Mouse (Mus musculus) lung, embryonic 14.5 days (tissue): ENCODE measurements at regions not wholly inside any gene's neighbourhood (a gene's known extent, or its start where the extent isn't known, plus 50 kb on each side); places are given as distances from the start of the nearest gene placed in this dataset.

Source experiments
- ATAC-seq: fragments of 200-750 bp; cut with Nextera tagmentation; 2 replicates; pipeline ENCODE4 v1.8.0; 2017; ENCODE audit warnings: mild to moderate bottlenecking, moderate TSS enrichment, moderate library complexity; ENCODE audit not compliant: insufficient read depth
- DNase-seq: peaks from one replicate; pipeline ENCODE4 v3.0.0-alpha.2; 2015
- H3K27ac ChIP-seq: fragments of 300-500 bp; sonication (generic); 2 replicates; pipeline ENCODE4 v1.5.1; 2014; ENCODE audit warnings: low read depth, mild to moderate bottlenecking, moderate library complexity
- H3K27me3 ChIP-seq: fragments of 300-500 bp; sonication (generic); 2 replicates; pipeline ENCODE4 v1.6.1; 2014; ENCODE audit warnings: low read length, control low read depth; ENCODE audit not compliant: insufficient read depth
- H3K36me3 ChIP-seq: fragments of 300-500 bp; sonication (generic); 2 replicates; pipeline ENCODE4 v1.6.1; 2014; ENCODE audit warnings: control low read depth; ENCODE audit not compliant: insufficient read depth
- H3K4me1 ChIP-seq: fragments of 300-500 bp; sonication (generic); 2 replicates; pipeline ENCODE4 v1.6.1; 2014; ENCODE audit warnings: antibody characterized with exemption, control low read depth; ENCODE audit not compliant: insufficient read depth
- H3K4me2 ChIP-seq: fragments of 300-500 bp; sonication (generic); 2 replicates; pipeline ENCODE4 v1.6.1; 2014; ENCODE audit warnings: mild to moderate bottlenecking
- H3K4me3 ChIP-seq: fragments of 300-500 bp; sonication (generic); 2 replicates; pipeline ENCODE4 v1.5.1; 2014; ENCODE audit warnings: low read depth, low read length
- H3K9ac ChIP-seq: fragments of 300-500 bp; sonication (generic); 2 replicates; pipeline ENCODE4 v1.6.1; 2014
- H3K9me3 ChIP-seq: fragments of 300-500 bp; sonication (generic); 2 replicates; pipeline ENCODE4 v1.6.1; 2016; ENCODE audit warnings: low read depth, low read length, control low read depth
- CTCF ChIP-seq: IDR thresholded peaks from 2 replicates; pipeline ENCODE4 v1.5.1; 2016; ENCODE audit warnings: antibody characterized with exemption, low read depth
- WGBS: fragments of 180-500 bp; shearing (Covaris S2); extraction: QIAGEN DNeasy Blood & Tissue Kit; methylation state at CpG from one replicate; pipeline ENCODE4 v1.1.7; 2014; 5-methylcytosine and 5-hydroxymethylcytosine counted together

DNA sequence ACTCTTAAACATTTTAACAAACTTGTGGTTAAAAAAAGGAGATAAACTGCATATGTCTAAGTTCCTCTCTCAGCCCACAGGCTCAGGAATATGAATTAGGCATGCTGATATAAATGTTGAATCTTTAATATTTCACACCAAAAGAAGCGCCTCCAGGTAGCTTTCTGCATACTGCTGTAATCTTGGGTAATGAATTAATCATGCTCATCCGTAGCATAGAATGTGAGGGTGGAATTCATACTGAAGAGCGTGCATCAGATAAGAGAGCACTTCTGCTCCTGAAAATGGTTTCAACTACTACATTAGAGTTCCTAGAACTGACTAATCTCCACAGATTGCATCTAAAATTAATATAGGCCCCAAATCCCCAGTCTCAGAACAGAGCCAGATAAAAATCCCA, 225.2 kb upstream of the Sash1 start:
- no peak for DNase-seq
- H3K4me1 ChIP-seq, result no peaks in the 10 kb centered on the region
- H3K36me3 ChIP-seq, result no peaks in the 10 kb centered on the region
- ATAC-seq, result no peak
- no peak overlapping the region for H3K4me2 ChIP-seq
- TF ChIP-seq CTCF, result no peak
- no peaks in the 10 kb centered on the region for H3K27me3 ChIP-seq
- 83% methylated on average over 3 of the region's 3 CpGs for WGBS
- no peak overlapping the region for H3K9ac ChIP-seq
- H3K4me3 ChIP-seq, result no peak overlapping the region
- no peaks in the 10 kb centered on the region for H3K9me3 ChIP-seq
- no peak overlapping the region for H3K27ac ChIP-seq

- Histone ChIP-seq H3K9me3 (no peaks in the 10 kb centered on the region), H3K4me2 (no peak overlapping the region), H3K4me1 (no peaks in the 10 kb centered on the region), H3K27ac (no peak overlapping the region), H3K4me3 (no peak overlapping the region), H3K9ac (no peak overlapping the region), H3K36me3 (no peaks in the 10 kb centered on the region), H3K27me3 (no peaks in the 10 kb centered on the region)
- no peak for ATAC-seq
- no peak for TF ChIP-seq CTCF
- DNase-seq, result no peak
- 58% methylated on average over 2 of the region's 2 CpGs for WGBS
These were observed 210.3 kb upstream of the Sash1 start for GRCm38 (mm10) chr10:9096207-9096606.

- H3K27ac ChIP-seq, result no peak overlapping the region
- 62% methylated on average over 6 of the region's 6 CpGs for WGBS
- no peak for TF ChIP-seq CTCF
- no peaks in the 10 kb centered on the region for H3K27me3 ChIP-seq
- no peak overlapping the region for H3K4me3 ChIP-seq
- no peaks in the 10 kb centered on the region for H3K4me1 ChIP-seq
- no peaks in the 10 kb centered on the region for H3K9me3 ChIP-seq
- no peaks in the 10 kb centered on the region for H3K36me3 ChIP-seq
- ATAC-seq (no peak), DNase-seq (no peak)
- no peak overlapping the region for H3K4me2 ChIP-seq
- H3K9ac ChIP-seq, result no peak overlapping the region
These were observed 209.3 kb upstream of the Sash1 start for GRCm38 (mm10) chr10:9095163-9095562.

- Histone ChIP-seq H3K4me3 (no peak overlapping the region), H3K36me3 (no peaks in the 10 kb centered on the region), H3K27ac (no peak overlapping the region), H3K27me3 (no peaks in the 10 kb centered on the region), H3K4me2 (no peak overlapping the region), H3K9ac (no peak overlapping the region), H3K9me3 (no peaks in the 10 kb centered on the region), H3K4me1 (no peaks in the 10 kb centered on the region)
- DNase-seq, result peak; percentile 77
- ATAC-seq, result peak; percentile 56; the same call in 1 of the 2 replicates
- 37% methylated on average over 10 of the region's 10 CpGs for WGBS
- TF ChIP-seq CTCF, result no peak
These were observed 206.5 kb upstream of the Sash1 start for GRCm38 (mm10) chr10:9092237-9092885.

GRCm38 (mm10) chr10:9090961-9091360, 205.1 kb upstream of the Sash1 start:
- no peak for DNase-seq
- ATAC-seq, result no peak
- no peaks in the 10 kb centered on the region for H3K4me1 ChIP-seq
- H3K4me3 ChIP-seq, result no peak overlapping the region
- H3K36me3 ChIP-seq, result no peaks in the 10 kb centered on the region
- no peak overlapping the region for H3K9ac ChIP-seq
- no peaks in the 10 kb centered on the region for H3K9me3 ChIP-seq
- no peak overlapping the region for H3K4me2 ChIP-seq
- no peaks in the 10 kb centered on the region for H3K27me3 ChIP-seq
- H3K27ac ChIP-seq, result no peak overlapping the region
- WGBS, result 87% methylated on average over 6 of the region's 6 CpGs
- TF ChIP-seq CTCF, result no peak

GRCm38 (mm10) chr10:9087871-9088270, 202.0 kb upstream of the Sash1 start:
- H3K27me3 ChIP-seq, result no peaks in the 10 kb centered on the region
- no peak overlapping the region for H3K4me2 ChIP-seq
- H3K4me3 ChIP-seq, result no peak overlapping the region
- no peaks in the 10 kb centered on the region for H3K9me3 ChIP-seq
- no peak for ATAC-seq
- WGBS, result 90% methylated on average over 3 of the region's 3 CpGs
- no peak overlapping the region for H3K9ac ChIP-seq
- no peaks in the 10 kb centered on the region for H3K36me3 ChIP-seq
- peak; percentile 24; the same call in 1 of the 2 replicates for TF ChIP-seq CTCF
- H3K27ac ChIP-seq, result no peak overlapping the region
- no peaks in the 10 kb centered on the region for H3K4me1 ChIP-seq
- no peak for DNase-seq

- WGBS, result 64% methylated on average over 3 of the region's 3 CpGs
- no peak overlapping the region for H3K9ac ChIP-seq
- no peak for TF ChIP-seq CTCF
- no peaks in the 10 kb centered on the region for H3K36me3 ChIP-seq
- 0 out of 2 replicates have a peak, but pooled peaks cover 3% of the 10 kb centered on the region for H3K4me1 ChIP-seq
- H3K9me3 ChIP-seq, result no peaks in the 10 kb centered on the region
- H3K4me3 ChIP-seq, result no peak overlapping the region
- H3K27ac ChIP-seq, result no peak overlapping the region
- H3K4me2 ChIP-seq, result no peak overlapping the region
- DNase-seq (no peak), ATAC-seq (no peak)
- no peaks in the 10 kb centered on the region for H3K27me3 ChIP-seq
These were observed 201.3 kb upstream of the Sash1 start for GRCm38 (mm10) chr10:9087171-9087570.
